Mouse (Mus musculus) kidney, embryonic 16.5 days (tissue): ENCODE measurements around the gene Gm765. TPM values are rescaled to one million over a fixed set of nuclear protein-coding genes. Genes with fewer than 3 reads are reported as not detected.

ENCODE experiments used
- ATAC-seq: fragments of 200-750 bp; cut with Nextera tagmentation; 2 replicates; pipeline ENCODE4 v1.8.0; 2017; ENCODE audit warnings: moderate TSS enrichment; ENCODE audit not compliant: low FRiP score, low TSS enrichment
- H3K27ac ChIP-seq: fragments of 300-500 bp; sonication (generic); 2 replicates; pipeline ENCODE4 v1.5.1; 2014; ENCODE audit warnings: low read length
- H3K27me3 ChIP-seq: fragments of 300-500 bp; sonication (generic); 2 replicates; pipeline ENCODE4 v1.6.1; 2014; ENCODE audit warnings: low read length, control low read depth, mixed read lengths; ENCODE audit not compliant: insufficient read depth
- H3K36me3 ChIP-seq: fragments of 300-500 bp; sonication (generic); 2 replicates; pipeline ENCODE4 v1.6.1; 2014; ENCODE audit warnings: low read length, control low read depth, mixed read lengths; ENCODE audit not compliant: insufficient read depth
- H3K4me1 ChIP-seq: fragments of 300-500 bp; sonication (generic); 2 replicates; pipeline ENCODE4 v1.6.1; 2014; ENCODE audit warnings: low read length, control low read depth, mixed read lengths; ENCODE audit not compliant: insufficient read depth
- H3K4me2 ChIP-seq: fragments of 300-500 bp; sonication (generic); replicated peaks from 2 replicates; pipeline ENCODE4 v1.6.1; 2014; ENCODE audit warnings: low read depth, low read length
- H3K4me3 ChIP-seq: fragments of 300-500 bp; sonication (generic); 2 replicates; pipeline ENCODE4 v1.5.1; 2014; ENCODE audit warnings: mild to moderate bottlenecking, low read length
- H3K9ac ChIP-seq: fragments of 300-500 bp; sonication (generic); replicated peaks from 2 replicates; pipeline ENCODE4 v1.6.1; 2014; ENCODE audit warnings: low read length
- H3K9me3 ChIP-seq: fragments of 300-500 bp; sonication (generic); 2 replicates; pipeline ENCODE4 v1.6.1; 2016; ENCODE audit warnings: low read length, control low read depth
- WGBS: fragments of 180-500 bp; shearing (Covaris S2); extraction: QIAGEN DNeasy Blood & Tissue Kit; methylation state at CpG from one replicate; pipeline ENCODE4 v1.1.7; 2014; 5-methylcytosine and 5-hydroxymethylcytosine counted together
- polyA plus RNA-seq: library from polyadenylated mRNA; unstranded; fragments of >200 nt; fragmentation: Nextera tagmentation; extraction: Ambion mirVana; gene quantifications from 2 replicates; pipeline ENCODE4 v1.2.1, GENCODE M21; 2015

Gm765 gene
- polyA plus RNA-seq, 1 experiment from 2014 or later, result not detected

DNA sequence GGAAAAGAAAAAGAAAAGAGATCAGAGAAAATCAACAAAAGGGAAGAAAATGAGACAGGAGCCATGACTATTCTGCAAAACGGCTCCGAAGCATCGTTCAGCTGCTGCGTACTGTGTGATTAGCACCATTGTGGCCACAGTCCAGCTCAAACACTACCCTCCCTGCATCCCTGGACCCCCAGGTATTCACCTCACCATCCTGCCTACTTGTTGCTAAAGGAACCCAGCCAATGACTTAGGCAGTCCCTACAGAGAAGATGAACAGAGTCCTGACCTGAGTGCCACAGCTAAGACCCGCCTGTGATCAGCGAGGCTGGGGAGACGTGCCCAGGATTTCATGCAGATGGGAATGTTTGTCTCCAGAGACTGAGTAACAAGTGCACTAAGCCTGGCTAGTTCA lies 35.4 kb downstream of the Gm765 start:
- 88% methylated on average over 7 of the region's 7 CpGs for WGBS

GRCm38 (mm10) chr6:98292064-98292463 lies 50.5 kb downstream of the Gm765 start:
- no peak overlapping the region for H3K4me2 ChIP-seq
- no peak overlapping the region for H3K27ac ChIP-seq
- H3K27me3 ChIP-seq, result no peaks in the 10 kb centered on the region
- no peak overlapping the region for H3K9ac ChIP-seq
- WGBS, result 69% methylated on average over 5 of the region's 5 CpGs
- ATAC-seq, result no peak
- no peaks in the 10 kb centered on the region for H3K4me1 ChIP-seq
- H3K9me3 ChIP-seq, result no peaks in the 10 kb centered on the region
- no peaks in the 10 kb centered on the region for H3K36me3 ChIP-seq
- no peak overlapping the region for H3K4me3 ChIP-seq

More for the DNA sequence above, 35.4 kb downstream of the Gm765 start:
- Histone ChIP-seq H3K27ac (no peak overlapping the region), H3K4me1 (no peaks in the 10 kb centered on the region), H3K4me2 (no peak overlapping the region), H3K9ac (no peak overlapping the region), H3K27me3 (no peaks in the 10 kb centered on the region), H3K9me3 (no peaks in the 10 kb centered on the region), H3K4me3 (no peak overlapping the region), H3K36me3 (no peaks in the 10 kb centered on the region)
- ATAC-seq, result no peak

GRCm38 (mm10) chr6:98288316-98288715 lies 54.2 kb downstream of the Gm765 start:
- no peak overlapping the region for H3K27ac ChIP-seq
- WGBS, result 50% methylated on average over 3 of the region's 3 CpGs
- H3K4me1 ChIP-seq, result no peaks in the 10 kb centered on the region
- no peak overlapping the region for H3K4me2 ChIP-seq
- no peaks in the 10 kb centered on the region for H3K27me3 ChIP-seq
- no peaks in the 10 kb centered on the region for H3K9me3 ChIP-seq
- no peaks in the 10 kb centered on the region for H3K36me3 ChIP-seq
- no peak overlapping the region for H3K9ac ChIP-seq
- ATAC-seq, result no peak
- no peak overlapping the region for H3K4me3 ChIP-seq

DNA sequence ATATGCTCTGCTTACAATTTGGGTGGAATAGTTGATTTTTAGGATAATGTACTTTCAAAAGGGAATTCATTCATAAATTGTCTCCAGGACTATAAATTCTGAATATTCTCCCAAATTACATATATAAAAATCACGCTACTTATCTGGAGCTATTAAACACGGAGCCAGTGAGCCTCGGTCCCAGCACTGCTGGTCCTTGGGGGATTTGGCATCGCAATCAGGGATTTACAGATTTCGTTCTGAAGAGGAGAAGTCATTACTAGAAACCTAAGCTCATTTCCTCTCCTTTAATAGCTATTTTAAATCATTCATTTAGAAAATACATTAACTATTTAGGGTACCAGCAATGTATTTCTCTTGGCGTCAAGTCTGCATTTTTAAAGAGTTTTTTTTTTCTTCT lies 55.0 kb downstream of the Gm765 start:
- H3K27me3 ChIP-seq, result no peaks in the 10 kb centered on the region
- H3K27ac ChIP-seq, result no peak overlapping the region
- no peaks in the 10 kb centered on the region for H3K36me3 ChIP-seq
- H3K4me3 ChIP-seq, result no peak overlapping the region
- H3K4me2 ChIP-seq, result no peak overlapping the region
- H3K9ac ChIP-seq, result no peak overlapping the region
- WGBS, result 47% methylated on average over 6 of the region's 6 CpGs
- ATAC-seq, result no peak
- no peaks in the 10 kb centered on the region for H3K9me3 ChIP-seq
- no peaks in the 10 kb centered on the region for H3K4me1 ChIP-seq

DNA sequence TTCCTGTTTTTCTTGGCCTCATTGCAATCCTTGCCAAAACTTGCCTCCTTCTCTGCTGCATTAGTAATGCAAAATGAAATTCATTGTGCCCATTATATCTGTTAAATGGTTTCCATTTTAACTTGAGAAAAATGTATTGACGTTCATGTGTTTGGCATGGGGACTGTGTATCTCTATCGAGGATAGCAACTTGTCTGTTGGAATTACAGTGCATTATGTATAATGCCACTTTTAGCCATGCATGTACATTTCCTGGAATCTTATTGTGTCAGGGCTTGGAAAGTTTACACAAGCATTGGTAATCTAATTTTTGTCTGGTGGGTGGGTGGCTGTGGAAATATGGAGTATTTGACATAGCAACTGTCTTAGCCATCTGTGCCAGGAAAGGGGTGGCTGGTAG lies 57.4 kb downstream of the Gm765 start:
- no peak overlapping the region for H3K4me2 ChIP-seq
- no peaks in the 10 kb centered on the region for H3K36me3 ChIP-seq
- 85% methylated on average over 2 of the region's 2 CpGs for WGBS
- H3K27ac ChIP-seq, result no peak overlapping the region
- no peaks in the 10 kb centered on the region for H3K4me1 ChIP-seq
- ATAC-seq, result no peak
- H3K27me3 ChIP-seq, result no peaks in the 10 kb centered on the region
- no peak overlapping the region for H3K4me3 ChIP-seq
- no peaks in the 10 kb centered on the region for H3K9me3 ChIP-seq
- no peak overlapping the region for H3K9ac ChIP-seq

DNA sequence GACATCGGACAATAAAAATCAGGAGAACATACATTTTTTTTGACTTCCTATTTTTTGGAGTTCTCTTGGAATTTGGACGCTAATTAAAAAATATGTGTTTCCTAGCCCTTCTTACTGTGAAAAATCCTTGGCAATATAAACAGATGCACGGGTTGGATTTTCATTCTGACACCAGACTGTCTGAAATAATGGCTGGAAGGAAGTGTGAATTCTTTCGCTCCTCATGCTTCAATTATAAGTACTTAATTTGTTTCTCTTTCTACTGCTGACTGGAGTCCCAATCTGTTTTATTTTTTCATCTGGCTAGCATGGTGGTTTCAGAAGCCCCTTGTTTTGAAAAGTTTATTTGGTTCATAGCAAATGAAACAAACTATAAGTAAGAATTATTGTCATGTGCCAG lies 59.8 kb downstream of the Gm765 start:
- H3K4me3 ChIP-seq, result no peak overlapping the region
- no peak overlapping the region for H3K27ac ChIP-seq
- ATAC-seq, result no peak
- H3K4me2 ChIP-seq, result no peak overlapping the region
- no peaks in the 10 kb centered on the region for H3K9me3 ChIP-seq
- H3K36me3 ChIP-seq, result no peaks in the 10 kb centered on the region
- H3K27me3 ChIP-seq, result no peaks in the 10 kb centered on the region
- WGBS, result 80% methylated on average over 4 of the region's 4 CpGs
- H3K4me1 ChIP-seq, result no peaks in the 10 kb centered on the region
- no peak overlapping the region for H3K9ac ChIP-seq

DNA sequence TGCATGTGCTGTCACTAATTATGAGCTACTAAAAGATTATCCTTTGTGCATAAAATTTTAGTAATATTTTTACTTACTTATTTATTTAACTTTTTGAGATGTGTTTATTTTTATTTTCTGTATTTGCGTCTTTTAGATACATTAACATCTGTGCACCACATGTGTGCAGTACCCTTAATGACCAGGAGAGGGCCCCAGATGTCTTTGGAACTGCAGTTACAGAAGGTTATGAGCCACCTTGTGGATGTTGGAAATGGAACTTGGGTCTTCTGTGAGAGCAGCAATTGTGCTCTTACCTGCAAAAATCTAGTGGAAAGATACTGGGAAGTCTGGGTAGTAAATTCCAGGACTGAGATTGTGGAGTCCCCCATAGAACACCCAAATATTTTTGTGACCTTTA lies 71.0 kb downstream of the Gm765 start:
- no peak overlapping the region for H3K4me2 ChIP-seq
- H3K4me3 ChIP-seq, result no peak overlapping the region
- H3K36me3 ChIP-seq, result no peaks in the 10 kb centered on the region
- H3K4me1 ChIP-seq, result no peaks in the 10 kb centered on the region
- ATAC-seq, result no peak
- H3K9ac ChIP-seq, result no peak overlapping the region
- 92% methylated on average over 1 of the region's 1 CpGs for WGBS
- no peak overlapping the region for H3K27ac ChIP-seq
- H3K9me3 ChIP-seq, result no peaks in the 10 kb centered on the region
- H3K27me3 ChIP-seq, result no peaks in the 10 kb centered on the region

- no peak overlapping the region for H3K4me3 ChIP-seq
- H3K27me3 ChIP-seq, result no peaks in the 10 kb centered on the region
- no peaks in the 10 kb centered on the region for H3K4me1 ChIP-seq
- 72% methylated on average over 2 of the region's 2 CpGs for WGBS
- H3K27ac ChIP-seq, result no peak overlapping the region
- no peak overlapping the region for H3K4me2 ChIP-seq
- H3K9ac ChIP-seq, result no peak overlapping the region
- peaks cover 13% of the 10 kb centered on the region for H3K9me3 ChIP-seq
- H3K36me3 ChIP-seq, result no peaks in the 10 kb centered on the region
- ATAC-seq, result no peak
Measured at GRCm38 (mm10) chr6:98262961-98263360, 79.6 kb downstream of the Gm765 start.

DNA sequence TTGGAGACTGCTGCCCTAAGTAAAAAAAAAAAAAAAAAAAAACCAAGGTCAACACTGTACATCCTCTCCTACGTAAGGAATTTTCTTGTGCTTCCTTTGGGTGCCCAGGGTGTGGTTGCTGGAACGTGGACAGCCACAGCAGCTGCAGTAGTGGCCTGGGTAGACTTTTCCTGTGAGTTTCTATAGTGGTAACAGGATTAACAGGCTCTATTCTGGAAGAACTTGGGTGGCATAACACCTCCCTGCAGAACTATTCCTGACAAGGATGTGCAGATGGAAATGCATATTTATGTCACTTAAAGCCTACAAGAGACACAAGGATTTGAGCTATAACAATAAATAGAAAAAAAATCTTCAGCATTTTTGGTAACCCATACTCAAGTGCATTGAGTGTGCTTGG lies 83.5 kb downstream of the Gm765 start:
- H3K4me1 ChIP-seq, result no peaks in the 10 kb centered on the region

GRCm38 (mm10) chr6:98246449-98246848 lies 96.1 kb downstream of the Gm765 start:
- H3K4me1 ChIP-seq, result no peaks in the 10 kb centered on the region
- no peaks in the 10 kb centered on the region for H3K9me3 ChIP-seq
- WGBS, result 60% methylated on average over 2 of the region's 2 CpGs
- no peak for ATAC-seq
- H3K9ac ChIP-seq, result no peak overlapping the region
- H3K27ac ChIP-seq, result no peak overlapping the region
- no peaks in the 10 kb centered on the region for H3K36me3 ChIP-seq
- H3K4me2 ChIP-seq, result no peak overlapping the region
- H3K27me3 ChIP-seq, result no peaks in the 10 kb centered on the region; the same call in 1 of the 2 replicates
- no peak overlapping the region for H3K4me3 ChIP-seq

More for the DNA sequence above, 83.5 kb downstream of the Gm765 start:
- peaks cover 13% of the 10 kb centered on the region for H3K9me3 ChIP-seq
- H3K9ac ChIP-seq, result no peak overlapping the region
- no peak overlapping the region for H3K4me3 ChIP-seq
- no peaks in the 10 kb centered on the region for H3K27me3 ChIP-seq
- no peak overlapping the region for H3K4me2 ChIP-seq
- 71% methylated on average over 2 of the region's 2 CpGs for WGBS
- no peak overlapping the region for H3K27ac ChIP-seq
- no peak for ATAC-seq
- H3K36me3 ChIP-seq, result no peaks in the 10 kb centered on the region

- WGBS, result 56% methylated on average over 6 of the region's 6 CpGs
- H3K9ac ChIP-seq, result no peak overlapping the region
- no peak for ATAC-seq
Measured at GRCm38 (mm10) chr6:98243186-98243585, 99.4 kb downstream of the Gm765 start.

More at GRCm38 (mm10) chr6:98243186-98243585, 99.4 kb downstream of the Gm765 start:
- no peak overlapping the region for H3K4me3 ChIP-seq
- H3K4me2 ChIP-seq, result no peak overlapping the region
- no peaks in the 10 kb centered on the region for H3K9me3 ChIP-seq
- H3K36me3 ChIP-seq, result no peaks in the 10 kb centered on the region
- no peak overlapping the region for H3K27ac ChIP-seq
- no peaks in the 10 kb centered on the region for H3K4me1 ChIP-seq
- no peaks in the 10 kb centered on the region for H3K27me3 ChIP-seq
